11 mouse cellular contexts compared by ENCODE assay signal in the genomic region with DNA sequence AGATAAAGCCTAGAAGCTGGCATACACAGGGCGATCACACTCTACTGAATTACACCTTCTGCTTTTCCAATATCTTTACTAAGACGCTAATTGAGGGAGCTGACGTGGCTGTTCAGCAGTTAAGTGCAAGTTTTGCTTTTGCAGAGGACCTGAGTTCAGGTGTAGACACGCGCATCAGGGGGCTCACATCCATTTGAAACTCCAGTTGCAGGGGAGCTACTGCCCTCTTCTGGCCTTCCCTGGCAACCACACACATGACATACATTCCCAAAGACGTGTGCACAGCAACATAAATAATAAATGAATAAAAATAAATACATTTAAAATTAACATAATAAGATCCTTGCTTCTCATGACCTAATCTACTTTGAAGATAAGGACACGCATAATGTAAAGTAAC. TPM values are rescaled to one million over a fixed set of nuclear protein-coding genes. Genes with fewer than 3 reads are reported as not detected.
DNase-seq lines count a peak whose midpoint lies in the region; ATAC-seq and TF ChIP-seq lines count a peak whose summit lies in the region.
"Had no signal": no experiment of that assay in that cellular context is flagged by ENCODE, and none has a peak within 500 bp of the region (broad histone marks: within the 10 kb centered on the region; RNA-seq: fewer than 3 reads in every experiment).

No protein-coding gene starts in this region.

- no peak overlapping the region for H3K4me3 ChIP-seq in heart, postnatal 0 days (ENCODE audit: low read depth, low read length)
- no peak overlapping the region for H3K4me3 ChIP-seq in cortical plate, adult 2 months (ENCODE audit: insufficient read depth, low read length)

- no peak for ATAC-seq in heart, postnatal 0 days (ENCODE audit: insufficient read depth, low read depth)
- ATAC-seq: intestine, embryonic 16.5 days had no signal

- H3K4me1 ChIP-seq in heart, postnatal 0 days (ENCODE audit: control insufficient read depth, insufficient read depth): no peaks in the 10 kb centered on the region
- no peaks in the 10 kb centered on the region; the same call in 1 of the 2 replicates for H3K4me1 ChIP-seq in cortical plate, adult 2 months (ENCODE audit: control insufficient read depth, insufficient read depth, low read length)

- intact Hi-C loops in heart, postnatal 25 days (cut with DNase I): no loop called here

- 0 out of 2 replicates have a peak, but pooled peaks cover 6% of the 10 kb centered on the region for H3K36me3 ChIP-seq in heart, postnatal 0 days (replicated peaks; ENCODE audit: control insufficient read depth, insufficient read depth, low read length)

- no peak overlapping the region for H3K4me2 ChIP-seq in heart, postnatal 0 days (ENCODE audit: low read depth, low read length)

- H3K9ac ChIP-seq in heart, postnatal 0 days (replicated peaks; ENCODE audit: low read depth, low read length): no peak overlapping the region

- TF ChIP-seq EP300 in heart, postnatal 0 days (IDR thresholded peaks at IDR 0.05; ENCODE audit: low read depth): no peak

- no peaks in the 10 kb centered on the region for H3K27me3 ChIP-seq in heart, postnatal 0 days (ENCODE audit: control insufficient read depth, insufficient read depth, low read length)

- TF ChIP-seq POLR2A in cortical plate, adult 2 months (IDR thresholded peaks at IDR 0.05; ENCODE audit: extremely low read depth, insufficient read depth, low read length): no peak

- no peak for DNase-seq in heart, postnatal 0 days (ENCODE audit: low spot score)
- no peak for DNase-seq in heart, adult 11 months
- DNase-seq in right cerebral cortex, postnatal 14 days: peak; percentile 15
- DNase-seq in right cerebral cortex, postnatal 36 days (ENCODE audit: low spot score in 2 of 2): no peak
- peak; percentile 55 for DNase-seq in thymus, postnatal 4 days
- DNase-seq in ovary, postnatal 14 days (ENCODE audit: low spot score): no peak
- no peak for DNase-seq in heart, postnatal 25 days (ENCODE audit: low spot score)
- DNase-seq: cerebellum, adult 9-10 months; left cerebral cortex, postnatal 4 days had no signal

- no peaks in the 10 kb centered on the region for H3K9me3 ChIP-seq in heart, postnatal 0 days (replicated peaks; ENCODE audit: control insufficient read depth, low read length)

- WGBS in heart, postnatal 0 days: 83% methylated on average over 7 of the region's 7 CpGs

- no peak overlapping the region for H3K27ac ChIP-seq in heart, postnatal 0 days (ENCODE audit: low read depth)
- no peak overlapping the region for H3K27ac ChIP-seq in cortical plate, adult 2 months (ENCODE audit: insufficient read depth, low read length)

- TF ChIP-seq CTCF in heart, postnatal 0 days (IDR thresholded peaks at IDR 0.05; ENCODE audit: low read depth): peak; percentile 26; the same call in 1 of the 2 replicates
- peak; percentile 30 for TF ChIP-seq CTCF in cortical plate, adult 2 months (IDR thresholded peaks at IDR 0.05; ENCODE audit: extremely low read depth, insufficient read depth, low read length)

RNA-seq across cellular contexts. Expression of gene Msrb2, which starts 2.5 kb away (rescaled TPM):
- total RNA-seq in heart, postnatal 0 days (2014; rRNA removed; ENCODE audit: low replicate concordance): 26.6 and 62.1 TPM in 2 replicates
- polyA plus RNA-seq in heart, postnatal 0 days (2015; fragmentation: Nextera tagmentation; extraction: Ambion mirVana): 62.1 and 62.3 TPM in 2 replicates
- polyA plus RNA-seq in cortical plate, adult 2 months (2012; rRNA removed): 42.7 and 46.8 TPM in 2 replicates
- 10 to 100 TPM; 59.2 to 64.0 TPM for total RNA-seq in heart, postnatal 25 days (2021)

Comparison
In these comparisons a context has a peak if more than half of its experiments do, and no peak if none do; other contexts are left out.
1. DNase-seq: peak in right cerebral cortex, postnatal 14 days (single experiment) and thymus, postnatal 4 days (single experiment); none in heart, postnatal 0 days (single experiment), heart, adult 11 months (single experiment), right cerebral cortex, postnatal 36 days (0 of 2), ovary, postnatal 14 days (single experiment) and heart, postnatal 25 days (single experiment).